Mouse (Mus musculus): ENCODE results near the gene Junb. TPM values are rescaled to one million over a fixed set of nuclear protein-coding genes. Genes with fewer than 3 reads are reported as not detected.
A peak's percentile ranks its signal among the peaks of the same experiment; 100 is the strongest.

The Junb gene
- total RNA-seq, 4 experiments from 2014 or later = 17.8 to 32.3 (median 23.9) TPM

DNA sequence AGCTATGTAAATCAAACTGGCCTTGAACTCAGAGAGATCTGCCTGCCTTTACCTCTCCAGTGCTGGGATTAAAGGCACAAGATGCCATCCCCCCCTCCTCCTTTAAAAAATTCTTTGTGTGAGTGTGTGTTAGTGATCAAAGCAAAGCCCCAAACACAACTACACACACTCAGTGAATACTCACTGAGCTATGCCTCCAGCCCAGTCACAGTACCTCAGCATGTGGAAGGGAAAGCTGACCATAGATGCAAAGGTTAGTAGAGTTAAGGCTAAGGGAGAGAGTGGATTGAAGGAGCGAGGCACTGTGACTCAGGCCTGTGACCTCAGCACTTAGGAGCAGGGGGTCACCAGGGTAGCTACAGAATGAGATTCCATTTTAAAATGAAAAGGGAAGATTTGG lies 5.4 kb downstream of the Junb start:
- DNase-seq (ENCODE audit: low spot score) = no peak

DNA sequence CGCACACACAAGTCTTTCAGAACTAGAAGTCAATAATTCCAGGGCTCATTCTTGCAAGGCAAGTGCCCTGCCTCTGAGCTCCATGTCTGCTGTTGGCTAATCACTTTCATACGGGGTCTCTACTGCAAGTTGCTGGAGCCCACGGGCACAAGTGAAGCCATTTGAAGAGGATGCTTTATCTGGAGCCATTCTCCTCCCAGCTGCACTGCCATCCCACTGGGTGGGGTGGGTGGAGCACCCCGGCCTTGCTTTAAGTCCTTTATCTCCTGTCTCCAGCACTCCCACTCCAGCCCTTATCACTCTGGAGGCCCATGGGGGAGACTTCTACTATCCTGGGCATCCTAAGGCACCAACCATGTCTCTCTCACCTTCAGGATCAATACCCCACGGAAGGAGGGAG lies 7.6 kb downstream of the Junb start:
- no peak for DNase-seq (ENCODE audit: low spot score)

GRCm38 (mm10) chr8:84970135-84970790 lies 8.3 kb downstream of the Junb start:
- DNase-seq (ENCODE audit: low spot score) = no peak

GRCm38 (mm10) chr8:84969241-84970134 lies 9.0 kb downstream of the Junb start, which contains the start of the genes Gm49661, Prdx2 and Rnaseh2a:
Gene Gm49661, minus strand, starts transcription at chr8:84969433.
Gene Prdx2, plus strand, starts transcription at chr8:84969587.
Gene Rnaseh2a, minus strand, starts transcription at chr8:84969767.
- peak; percentile 75 for DNase-seq (ENCODE audit: low spot score)

DNA sequence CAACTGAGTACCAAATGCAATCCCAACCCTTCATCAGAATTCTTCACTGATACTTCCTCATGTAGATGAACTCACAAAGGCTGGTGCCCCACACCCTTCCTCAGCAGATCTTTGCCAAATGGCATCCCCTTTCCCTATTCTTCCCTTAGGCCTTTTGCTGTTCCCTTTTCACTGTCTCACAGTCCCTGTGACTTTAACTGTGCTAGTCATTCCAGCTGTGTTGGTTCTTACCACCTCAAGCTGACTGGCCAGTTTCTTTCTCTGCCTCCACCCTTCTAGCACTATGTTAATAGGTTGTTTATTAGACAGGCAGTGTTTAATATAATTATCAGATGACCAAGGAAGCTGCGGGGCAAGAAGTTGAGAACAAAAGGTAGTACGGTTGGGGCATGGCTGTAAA lies 9.9 kb downstream of the Junb start:
- no peak for DNase-seq (ENCODE audit: low spot score)

- DNase-seq (ENCODE audit: low spot score) = no peak
Observed at GRCm38 (mm10) chr8:84967532-84968304, 10.8 kb downstream of the Junb start.

DNA sequence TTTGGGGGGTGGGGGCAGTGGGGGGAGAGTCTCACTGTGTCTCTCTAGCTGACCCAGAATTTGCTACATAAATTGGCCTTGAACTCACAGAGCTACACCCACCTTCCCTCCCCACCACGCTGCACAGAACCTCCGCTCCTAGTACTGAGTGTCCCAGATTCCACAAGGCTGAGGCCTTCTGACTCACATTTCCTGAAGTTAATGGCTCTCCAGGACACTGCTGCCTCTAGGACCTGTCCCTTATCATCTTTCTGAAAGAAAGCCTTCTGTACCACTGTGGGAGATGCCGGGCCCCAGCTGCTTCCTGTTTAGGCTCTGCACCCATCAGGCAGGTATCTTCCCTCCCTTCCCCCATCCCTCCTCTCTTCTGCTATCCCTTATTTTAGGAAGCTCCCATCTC lies 11.9 kb downstream of the Junb start:
- no peak for DNase-seq (ENCODE audit: low spot score)

GRCm38 (mm10) chr8:84965731-84966291 lies 12.7 kb downstream of the Junb start:
- DNase-seq (ENCODE audit: low spot score) = peak; percentile 95

GRCm38 (mm10) chr8:84963952-84964351 lies 14.6 kb downstream of the Junb start:
- DNase-seq (ENCODE audit: low spot score) = no peak

DNA sequence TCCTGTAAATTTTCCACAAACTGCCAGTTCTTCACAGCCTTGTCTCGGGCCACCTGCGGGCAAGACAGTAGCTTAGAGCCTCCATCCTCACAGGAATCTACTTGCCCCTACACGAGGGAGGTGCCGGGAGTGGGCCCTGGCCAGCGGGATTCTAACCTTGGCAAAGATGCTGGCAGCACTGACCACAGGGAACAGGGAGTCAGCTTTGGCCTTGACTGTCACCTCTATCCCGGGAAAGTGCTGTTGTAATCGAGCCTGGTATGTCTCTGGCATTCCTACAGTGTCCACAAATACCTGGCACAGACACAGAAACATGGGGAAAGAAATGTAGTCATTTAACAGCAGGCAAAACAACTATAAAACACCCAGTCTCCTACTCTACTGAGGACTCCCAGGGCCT lies 18.7 kb downstream of the Junb start:
- DNase-seq (ENCODE audit: low spot score) = no peak

DNA sequence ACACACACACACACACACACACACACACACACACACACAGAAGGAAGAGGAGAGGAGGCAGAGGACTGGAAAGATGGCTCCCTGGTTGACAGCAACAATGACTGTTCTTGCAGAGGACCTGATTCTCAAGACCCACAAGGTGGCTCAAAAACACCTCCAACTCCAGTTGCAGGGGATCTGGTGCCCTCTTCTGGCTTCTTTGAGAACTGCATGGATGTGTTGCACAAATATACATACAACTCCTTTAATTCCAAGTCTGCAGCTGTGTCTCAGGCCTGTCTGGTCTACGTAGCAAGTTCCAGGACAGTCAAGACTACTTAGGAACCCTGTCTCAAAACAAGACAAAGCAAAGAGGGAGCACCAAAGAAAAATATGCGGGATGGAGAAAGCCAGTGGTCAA lies 21.8 kb downstream of the Junb start:
- DNase-seq (ENCODE audit: low spot score) = no peak

- DNase-seq (ENCODE audit: low spot score) = peak; percentile 47
Observed at GRCm38 (mm10) chr8:84952612-84953255, 25.8 kb downstream of the Junb start.

DNA sequence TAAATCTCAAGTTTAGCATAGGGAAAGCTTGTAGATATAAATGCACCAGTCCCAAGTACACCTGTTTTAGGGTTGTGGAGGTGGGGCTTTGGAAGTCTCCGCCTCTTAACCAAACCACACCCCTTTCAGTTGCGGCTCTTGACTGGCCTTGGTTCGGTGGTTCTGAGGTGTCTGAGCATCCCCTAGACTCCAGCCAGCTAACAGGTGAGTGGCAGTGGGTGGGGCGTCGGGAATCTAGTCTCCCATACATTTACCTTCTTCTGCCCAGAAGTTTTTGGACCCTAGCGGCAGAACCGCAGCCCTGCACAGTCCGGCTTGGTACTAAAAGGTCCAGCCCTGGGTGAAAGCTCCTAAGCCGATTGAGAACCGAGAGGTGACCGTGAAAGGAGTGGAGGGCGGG lies 28.8 kb downstream of the Junb start:
- no peak for DNase-seq (ENCODE audit: low spot score)

DNA sequence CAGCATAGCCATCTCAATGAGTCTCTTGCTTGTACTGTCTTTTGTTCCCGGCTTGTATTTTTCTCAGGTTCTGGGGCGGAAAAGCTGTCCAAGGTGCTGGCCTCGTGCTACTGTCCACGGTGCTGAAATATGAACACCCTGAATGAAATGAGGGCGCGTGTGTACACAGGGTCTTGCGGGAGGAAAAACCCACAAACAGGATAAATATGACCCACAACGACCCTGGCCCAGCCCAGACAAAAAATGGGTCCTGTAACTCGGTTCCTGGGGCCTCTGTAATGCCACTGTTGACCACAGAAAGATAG lies 31.3 kb downstream of the Junb start:
- DNase-seq (ENCODE audit: low spot score) = no peak

- no peak for DNase-seq (ENCODE audit: low spot score)
Observed at GRCm38 (mm10) chr8:84946528-84947240, 31.8 kb downstream of the Junb start, which contains the start of gene Rtbdn. Gene Rtbdn, plus strand, starts transcription at chr8:84946991.

GRCm38 (mm10) chr8:84945633-84946527 lies 32.6 kb downstream of the Junb start:
- DNase-seq (ENCODE audit: low spot score) = no peak

DNA sequence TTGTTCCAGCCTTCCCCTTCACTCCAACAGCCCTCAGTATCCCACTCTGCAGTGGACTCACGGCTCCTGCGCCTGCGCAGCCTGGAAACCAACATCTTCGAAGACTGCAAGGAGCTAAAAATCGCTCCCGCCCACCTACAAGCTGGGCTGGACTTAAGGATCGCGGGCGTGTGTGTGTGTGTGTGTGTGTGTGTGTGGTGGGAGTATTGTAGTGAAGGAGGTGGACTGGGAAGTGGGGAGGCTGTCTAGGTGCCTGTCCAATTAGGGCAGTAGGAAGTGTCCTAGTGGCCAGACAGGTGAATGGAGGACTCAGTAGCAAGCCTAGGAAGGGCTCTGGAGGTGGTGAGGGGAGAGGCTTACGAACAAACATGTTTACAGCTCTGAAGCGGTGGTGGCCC lies 33.3 kb downstream of the Junb start:
- no peak for DNase-seq (ENCODE audit: low spot score)

DNA sequence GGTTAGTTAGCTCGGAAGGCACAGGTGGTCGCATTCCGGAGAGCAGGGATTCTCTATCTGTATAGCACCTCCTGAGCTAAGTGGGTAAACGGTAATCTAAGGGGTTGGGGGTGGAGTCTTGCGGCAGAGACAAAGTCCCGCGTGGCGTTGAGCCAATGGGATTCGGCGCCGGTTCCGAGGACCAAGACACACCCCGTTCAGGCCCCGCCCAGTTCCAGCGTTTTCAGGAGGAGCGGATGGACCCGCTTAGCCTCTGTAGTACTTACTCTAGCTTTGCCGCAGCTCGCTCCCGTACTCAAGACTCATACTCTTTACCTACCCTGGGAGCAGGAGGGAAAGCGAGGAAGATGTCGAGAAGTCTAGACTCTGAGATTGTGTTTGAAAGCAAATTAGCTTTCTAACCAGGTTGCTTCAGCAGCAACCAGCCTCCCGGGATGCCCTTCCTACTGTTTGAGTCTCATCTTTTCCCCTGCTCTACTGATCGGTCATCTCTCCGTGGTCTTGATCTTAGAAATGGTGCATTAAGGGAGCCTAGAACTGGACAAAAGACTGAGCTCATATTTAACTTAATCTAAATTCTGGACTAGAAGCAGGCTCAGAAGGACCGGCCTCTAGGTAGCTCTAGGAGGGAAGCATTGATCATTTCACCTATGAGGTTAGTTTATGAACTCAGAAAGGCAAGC lies 33.9 kb downstream of the Junb start:
- no peak for DNase-seq (ENCODE audit: low spot score)

DNA sequence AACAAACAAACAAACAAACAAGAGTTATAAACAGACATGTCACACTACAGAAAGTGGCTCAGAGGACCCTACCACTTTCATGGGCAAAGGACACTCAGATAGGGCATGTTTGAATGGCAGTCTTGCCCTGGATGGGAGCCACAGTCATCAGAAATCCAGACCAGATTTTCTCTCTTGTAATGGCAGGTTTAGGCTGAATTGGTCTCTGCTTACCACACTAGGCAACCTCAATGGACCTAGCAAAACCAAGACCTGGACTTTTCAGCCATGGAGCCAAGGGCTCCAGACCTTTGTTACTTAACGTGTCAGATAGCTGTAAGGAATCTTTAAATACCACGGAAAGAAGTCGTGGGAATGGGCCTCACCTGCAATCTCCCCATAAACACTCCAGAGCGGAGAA lies 34.8 kb downstream of the Junb start:
- no peak for DNase-seq (ENCODE audit: low spot score)

Data from heart, adult 8-10 months (tissue).